Mouse (Mus musculus) adrenal gland (tissue): Measurements from ENCODE around the gene Sv2c.

Experiments
- intact Hi-C: fragments of 180-260 bp; cut with DNase I; formaldehyde crosslinking; loops from one replicate; pipeline ENCODE4 v1.15.1; 2025

Gene Sv2c

DNA sequence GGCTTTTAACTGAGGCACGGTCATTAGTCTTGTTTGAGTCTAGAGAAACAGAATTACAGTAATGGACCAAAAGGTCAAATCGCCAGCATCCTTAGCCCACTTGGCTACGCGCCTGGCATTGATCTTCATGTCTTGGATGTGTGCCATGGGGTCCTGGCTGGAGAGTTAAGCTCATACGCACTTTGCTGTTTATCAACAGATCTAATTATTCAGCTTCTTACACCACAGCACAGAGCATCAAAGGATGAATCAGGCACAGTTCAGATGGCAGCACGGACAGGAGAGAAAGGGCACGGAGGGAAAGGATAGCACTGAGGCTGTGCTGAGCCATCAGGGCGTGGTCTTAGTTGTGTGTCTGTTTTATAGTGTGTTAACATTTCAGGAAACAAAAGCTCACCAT lies 58.8 kb downstream of the Sv2c start:
- intact Hi-C loops, result no loop called here

DNA sequence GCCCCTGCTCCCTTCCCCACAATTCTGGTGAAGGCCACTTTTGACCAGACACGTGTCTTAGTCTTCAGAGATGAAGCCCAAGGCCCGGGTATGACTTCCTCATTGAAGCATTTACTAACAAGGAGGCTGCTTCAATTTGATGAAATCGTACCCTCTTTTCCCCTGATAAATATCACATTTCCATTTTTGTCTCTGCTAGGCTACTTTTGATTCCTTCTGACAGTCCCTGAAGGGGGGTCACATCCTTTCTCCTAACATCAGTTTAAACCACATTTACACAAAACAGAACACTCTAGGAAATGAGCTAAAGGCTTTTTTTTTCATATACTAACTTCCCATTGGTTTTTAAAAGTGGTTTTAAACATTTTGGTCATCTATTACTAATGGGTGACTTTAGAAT lies 79.6 kb downstream of the Sv2c start:
- intact Hi-C loops, result no loop called here

DNA sequence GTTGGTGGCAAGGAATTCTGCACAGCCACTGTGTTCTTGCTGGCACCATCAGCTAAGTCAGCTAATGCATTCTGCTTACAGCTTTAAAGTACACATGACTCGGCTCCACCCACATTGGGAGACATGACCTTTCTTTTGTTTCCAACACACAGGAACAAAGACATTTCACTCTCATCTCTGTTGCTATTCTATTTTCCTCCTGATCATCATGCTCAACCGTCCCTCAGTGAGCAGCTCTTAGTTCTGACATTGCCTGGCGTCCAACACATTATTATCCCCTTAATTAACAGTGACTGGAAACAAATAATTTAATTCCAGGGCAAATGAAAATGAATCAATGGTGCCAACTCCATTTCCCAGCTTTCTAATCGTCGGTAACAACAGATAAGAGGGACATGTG lies 87.0 kb downstream of the Sv2c start:
- intact Hi-C loops, result no loop called here

DNA sequence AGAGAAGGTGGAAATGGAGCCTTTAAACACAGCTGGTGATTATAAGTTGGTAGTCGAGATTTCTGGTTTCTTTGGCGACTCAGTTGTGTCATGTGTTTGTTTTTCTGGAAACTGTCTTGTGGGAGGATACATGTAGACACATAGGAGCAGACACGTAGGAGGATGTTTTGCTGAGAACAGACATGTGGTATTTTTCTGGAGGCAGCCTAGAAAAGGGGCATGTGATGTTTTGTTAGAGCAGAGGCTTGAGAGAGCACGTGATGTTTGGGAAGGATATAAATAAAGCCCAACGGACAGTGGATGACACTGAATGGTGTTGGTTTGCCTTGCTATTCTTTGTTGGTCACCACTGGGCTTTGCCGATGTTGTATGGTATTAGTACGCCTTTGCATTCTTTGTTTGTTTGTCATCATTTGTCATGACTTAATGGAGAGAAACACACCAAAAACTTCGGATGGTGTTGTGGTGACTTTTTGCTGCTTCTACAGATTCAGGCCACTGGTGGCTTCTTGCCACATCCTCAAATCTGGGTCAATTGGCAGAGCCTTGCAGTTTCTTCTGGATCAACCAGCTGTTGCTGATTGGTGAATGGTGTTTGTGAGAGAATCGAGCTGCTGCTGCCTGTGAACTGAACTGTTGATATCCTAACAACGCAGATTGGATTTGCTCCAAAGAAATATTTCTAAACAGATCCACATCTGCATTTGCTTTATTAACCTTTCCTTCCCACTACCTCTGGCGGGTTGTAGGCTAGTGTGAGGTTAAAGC lies 91.9 kb downstream of the Sv2c start:
- intact Hi-C loops, result no loop called here

DNA sequence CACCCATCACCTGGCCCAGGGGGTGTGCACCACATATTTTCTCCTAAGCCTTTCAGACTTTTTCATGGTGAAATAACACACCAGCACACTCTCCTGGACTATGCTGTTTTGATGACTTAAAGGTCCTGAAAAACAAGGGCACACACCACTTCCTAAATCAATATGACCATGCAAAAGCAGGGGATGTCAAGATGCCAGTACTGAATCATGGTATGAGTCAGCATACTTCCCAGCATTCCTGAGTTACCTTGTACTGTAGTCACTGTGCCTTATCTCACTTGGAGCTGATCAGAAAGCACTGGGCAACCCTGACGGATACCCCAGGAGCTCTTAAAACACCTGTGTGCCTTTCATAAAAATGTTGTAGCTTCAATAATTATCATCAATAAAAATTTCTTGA lies 92.8 kb downstream of the Sv2c start:
- intact Hi-C loops, result no loop called here

DNA sequence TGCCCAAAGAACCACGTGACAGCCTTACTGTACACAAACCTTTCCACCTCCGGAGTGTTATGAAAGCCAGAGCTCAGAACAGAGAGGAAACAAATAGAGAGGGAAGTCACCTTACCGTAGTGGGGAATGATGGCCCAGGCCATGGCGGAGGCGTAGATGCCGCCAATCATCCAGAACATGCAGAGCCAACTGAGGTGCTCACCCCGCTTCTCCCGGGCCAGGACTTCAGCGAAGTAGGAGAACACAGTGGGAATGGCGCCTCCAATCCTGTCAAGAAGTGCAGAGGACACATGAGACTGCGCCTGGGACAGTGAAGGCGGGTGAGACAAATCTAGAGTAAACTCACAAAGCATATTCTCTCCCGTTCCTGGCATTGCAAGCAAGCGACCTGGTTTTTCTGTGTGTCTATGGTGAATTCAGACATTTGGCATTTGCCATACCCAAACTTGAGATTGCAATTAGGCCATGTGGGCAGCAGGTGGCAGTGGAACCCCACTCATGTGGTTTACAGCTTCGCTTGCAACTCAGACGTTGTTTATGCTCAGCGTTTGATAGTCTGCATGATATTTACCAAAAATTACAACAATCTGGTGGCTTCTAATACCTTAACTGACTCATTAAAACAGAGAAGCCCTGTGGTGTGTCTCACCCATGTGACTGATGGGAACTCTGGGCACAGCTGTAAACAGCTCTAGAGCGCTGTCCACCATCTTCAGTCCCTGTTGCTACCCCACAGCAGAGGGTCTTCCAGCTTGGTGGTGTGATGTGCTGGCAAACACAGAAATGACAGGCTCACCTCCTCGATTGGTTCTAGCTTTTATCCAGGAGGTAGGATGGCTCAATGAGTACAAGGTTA lies 101.8 kb downstream of the Sv2c start:
- intact Hi-C loops, result no loop called here

DNA sequence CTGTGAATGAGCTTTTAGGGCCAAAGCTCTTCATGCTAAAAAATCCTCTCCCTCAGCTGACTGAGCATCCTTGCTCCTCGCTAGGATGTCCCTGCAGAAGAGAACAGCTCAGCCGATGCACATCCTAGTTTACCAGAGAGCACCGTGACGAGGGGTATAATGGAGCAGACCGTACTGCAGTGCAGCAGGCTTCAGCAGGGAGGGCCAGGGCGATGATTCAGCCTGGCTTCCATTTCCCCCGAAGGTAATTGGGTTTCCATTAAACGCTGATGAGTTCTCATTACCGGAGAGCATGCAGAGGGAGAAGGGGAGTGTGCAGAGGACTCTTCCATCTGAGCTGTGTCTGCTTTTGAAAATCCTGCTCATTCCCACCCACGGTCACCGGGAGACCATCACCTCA lies 108.5 kb downstream of the Sv2c start:
- intact Hi-C loops, result loop anchor here (10.0 kb wide), 1 partner anchor 361 kb away; the partner anchor contains the start of gene Poc5

DNA sequence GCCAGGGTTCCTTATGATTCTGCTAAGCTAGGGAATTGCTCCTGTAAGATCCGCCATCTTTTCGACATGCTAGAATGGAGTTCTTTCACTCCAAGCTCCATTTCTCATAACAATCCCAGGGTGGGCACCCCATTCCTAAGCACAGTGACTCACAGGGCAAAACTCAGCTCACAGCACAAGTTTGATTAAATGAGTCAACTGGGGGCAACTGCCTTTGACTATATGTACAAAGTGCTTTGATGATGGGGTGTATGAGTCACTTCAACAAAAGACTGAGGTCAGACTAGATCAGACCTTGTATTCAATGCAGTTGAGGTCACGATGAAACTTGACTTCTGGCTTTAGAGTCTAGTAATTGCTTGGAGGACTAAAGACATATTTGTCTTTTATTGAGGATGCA lies 116.9 kb downstream of the Sv2c start:
- intact Hi-C loops, result no loop called here

DNA sequence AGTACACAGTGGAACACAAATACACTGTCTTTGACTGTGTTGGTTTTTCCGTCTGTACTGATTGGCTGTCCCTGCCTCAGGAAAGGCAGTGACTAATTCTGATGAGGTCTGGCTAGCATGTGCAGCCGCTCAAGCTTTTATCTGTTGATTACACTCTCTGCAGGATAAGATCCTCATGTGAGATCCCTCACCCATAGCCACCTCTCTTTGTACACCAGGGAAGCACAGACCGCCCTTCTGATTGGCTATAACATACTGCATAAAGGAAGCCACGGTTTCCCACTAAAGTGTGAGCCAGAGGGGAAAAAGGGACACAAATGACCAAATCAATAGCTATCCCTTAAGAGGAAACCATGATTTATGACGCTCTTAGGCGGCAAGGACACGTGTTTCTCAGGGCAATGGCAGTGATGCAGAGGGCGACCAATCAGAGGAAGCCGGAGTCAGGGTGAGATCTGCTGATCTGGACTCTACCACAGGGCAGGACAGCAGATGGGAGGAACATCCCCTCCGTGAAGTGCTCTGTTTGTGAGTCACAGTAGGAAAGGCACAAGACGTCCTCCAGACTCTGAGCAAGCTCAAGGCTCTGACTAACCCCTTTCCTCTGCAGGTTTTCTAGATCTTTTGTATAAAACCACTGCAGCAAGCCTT lies 121.4 kb downstream of the Sv2c start:
- intact Hi-C loops, result no loop called here

DNA sequence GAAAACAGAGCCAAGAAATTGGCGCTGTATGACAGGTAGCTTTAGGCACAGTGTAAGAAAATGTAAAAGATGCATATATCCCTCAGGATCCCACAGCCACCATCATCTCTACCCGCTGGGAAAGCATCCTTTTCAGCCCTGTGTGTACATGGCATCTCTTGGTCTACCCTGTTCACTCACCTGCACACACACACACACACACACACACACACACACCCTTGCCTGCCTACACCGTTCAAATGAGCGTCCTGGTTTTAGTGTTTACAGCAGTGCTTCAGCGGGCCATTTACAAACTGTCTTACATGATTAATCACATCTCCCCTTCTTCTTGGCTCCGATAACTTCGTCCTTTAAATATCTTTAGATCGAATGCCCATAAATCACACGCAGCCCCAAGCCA lies 123.4 kb downstream of the Sv2c start:
- intact Hi-C loops, result loop anchor here (10.0 kb wide), 1 partner anchor 366 kb away; no protein-coding TSS in a partner anchor

DNA sequence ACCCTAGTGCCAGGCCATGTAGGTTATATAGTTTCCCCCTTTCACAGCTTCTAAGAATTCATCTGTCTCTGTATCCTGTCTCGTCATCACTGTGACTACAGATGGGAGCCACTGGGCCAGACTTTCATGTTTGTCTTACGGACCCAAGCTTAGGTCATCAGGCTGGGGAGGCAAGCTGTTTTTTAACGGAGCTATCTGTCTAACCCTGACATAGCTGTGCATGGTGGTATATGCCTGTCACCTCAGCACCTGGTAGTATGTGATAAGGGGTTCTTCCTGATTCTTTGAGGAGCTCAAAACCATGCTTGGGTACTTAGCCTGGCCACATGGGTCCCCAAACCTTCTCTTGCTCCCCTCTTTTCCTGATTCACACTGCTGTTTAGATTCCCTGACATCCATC lies 124.2 kb downstream of the Sv2c start:
- intact Hi-C loops, result loop anchor here (10.0 kb wide), 1 partner anchor 367 kb away; no protein-coding TSS in a partner anchor

DNA sequence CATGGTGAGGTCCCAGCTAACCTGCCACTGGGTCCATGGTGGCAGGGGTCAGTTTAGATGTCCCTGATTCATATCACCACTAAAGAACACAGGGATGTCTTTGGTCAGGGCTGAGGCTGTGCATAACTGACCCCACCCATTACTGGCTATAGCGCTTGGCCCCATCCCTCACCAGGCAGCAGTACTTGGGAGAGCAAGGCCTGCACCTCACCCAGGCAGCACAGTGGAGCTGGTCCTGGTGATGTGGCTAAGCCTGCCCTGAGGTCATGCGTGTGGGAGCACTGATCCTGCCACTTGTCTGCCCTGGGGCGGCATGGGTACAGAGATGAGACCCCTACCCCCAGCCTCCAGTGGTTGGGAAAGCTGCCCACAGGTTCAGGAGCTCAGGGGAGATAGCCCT lies 128.8 kb downstream of the Sv2c start:
- intact Hi-C loops, result loop anchor here (10.0 kb wide), 1 partner anchor 371 kb away; no protein-coding TSS in a partner anchor

DNA sequence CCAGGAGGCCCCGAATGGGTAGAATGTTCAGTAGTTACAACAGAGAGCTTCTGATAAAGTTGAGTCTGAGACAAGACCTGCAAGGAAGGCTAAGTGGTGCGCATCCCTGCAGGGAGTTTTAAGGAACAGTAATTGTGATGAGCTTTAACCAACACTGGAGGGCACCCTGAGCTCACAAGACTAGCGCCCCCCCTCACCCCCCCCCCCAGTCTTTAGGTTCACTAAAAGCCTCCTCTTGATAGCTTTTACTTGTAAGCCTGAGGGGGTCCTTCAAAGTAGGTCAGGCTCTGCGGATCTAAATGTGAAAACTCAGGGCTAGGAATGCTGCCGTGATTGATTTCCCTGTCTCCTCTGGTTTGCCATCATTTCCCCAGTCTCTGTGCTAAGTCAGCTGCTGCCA lies 129.9 kb downstream of the Sv2c start:
- intact Hi-C loops, result loop anchor here (10.0 kb wide), 1 partner anchor 372 kb away; no protein-coding TSS in a partner anchor

DNA sequence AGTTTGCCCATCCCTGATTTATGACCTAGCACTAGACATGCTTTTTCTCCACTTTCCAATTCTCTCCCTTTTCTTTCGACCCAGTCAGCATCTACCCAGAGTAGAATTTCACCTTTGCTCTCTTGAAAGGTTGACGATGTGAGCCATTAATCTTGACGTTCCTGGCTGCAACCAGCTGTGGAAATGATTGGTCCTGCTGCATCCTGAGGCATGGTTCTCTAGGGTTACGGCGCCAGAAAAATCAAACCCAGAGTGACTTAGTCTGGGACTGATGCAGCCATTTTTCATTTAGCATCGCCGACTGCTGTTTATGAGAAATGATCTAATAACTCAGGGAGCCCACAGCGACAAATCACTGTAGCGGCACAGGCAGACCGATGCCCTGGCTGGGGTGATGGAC lies 133.0 kb downstream of the Sv2c start:
- intact Hi-C loops, result no loop called here

DNA sequence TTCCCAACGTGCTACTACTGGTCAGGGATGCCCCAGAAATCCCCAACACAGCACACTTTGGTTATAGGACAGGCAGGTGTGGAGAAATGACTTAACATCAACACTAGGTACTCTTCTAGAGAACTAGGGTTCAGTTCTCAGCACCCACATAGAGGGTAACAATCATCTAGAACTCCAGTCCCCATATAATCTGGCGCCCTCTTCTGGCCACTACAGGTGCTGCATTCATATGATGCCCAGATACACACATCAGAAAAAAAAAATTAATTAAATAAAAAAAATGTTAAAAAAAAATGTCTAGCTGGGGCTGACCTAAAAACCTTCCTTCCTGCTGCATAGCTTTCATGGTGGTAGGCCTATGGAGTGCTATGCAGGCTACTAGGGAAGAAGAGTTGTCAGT lies 135.1 kb downstream of the Sv2c start:
- intact Hi-C loops, result no loop called here

DNA sequence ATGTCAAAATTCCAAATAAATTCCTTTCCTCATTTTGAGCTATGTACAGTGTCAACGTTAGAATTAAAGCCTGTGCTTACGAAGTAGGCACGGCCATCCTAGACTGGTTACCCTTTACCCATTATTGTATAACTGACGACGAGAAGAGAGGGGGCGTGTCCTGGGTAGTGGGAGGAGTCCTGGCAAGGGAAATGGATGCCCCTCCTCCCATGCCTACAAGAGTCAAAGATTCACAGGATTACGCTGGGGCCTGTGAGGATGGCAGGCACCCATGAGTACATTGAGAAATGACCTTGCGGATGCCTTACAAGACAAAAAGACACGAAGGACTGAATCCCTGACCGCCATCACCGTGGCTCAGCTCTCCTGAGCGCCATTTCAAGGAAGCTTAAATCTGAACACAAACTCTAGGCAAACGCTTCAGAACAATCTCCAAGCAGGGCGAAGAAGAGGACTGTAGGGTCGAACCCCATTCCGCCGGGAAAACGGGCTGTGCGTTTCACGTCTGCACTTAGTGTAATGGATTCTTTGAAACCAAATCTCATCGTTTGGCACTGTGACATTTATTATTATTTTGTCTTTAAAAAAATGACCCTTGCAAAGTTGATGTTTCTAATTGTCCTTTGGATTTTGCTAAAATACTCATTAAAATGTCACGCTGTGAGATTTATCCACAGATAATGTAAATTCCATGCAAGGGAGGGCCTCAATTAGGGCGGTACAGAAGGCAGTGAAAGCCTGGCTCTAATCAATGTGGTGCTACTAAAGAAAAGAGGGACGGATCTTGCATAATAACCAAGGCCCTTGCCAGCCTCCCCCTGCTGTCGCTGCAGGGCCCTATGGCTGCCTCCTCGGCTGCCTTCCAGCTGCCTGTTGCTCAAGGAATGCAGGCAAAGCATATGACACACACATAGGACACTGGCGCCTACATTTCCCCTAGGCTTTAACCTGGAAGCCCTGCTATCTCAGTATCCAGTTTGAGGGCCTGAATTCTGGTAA lies 137.4 kb downstream of the Sv2c start:
- intact Hi-C loops, result no loop called here

DNA sequence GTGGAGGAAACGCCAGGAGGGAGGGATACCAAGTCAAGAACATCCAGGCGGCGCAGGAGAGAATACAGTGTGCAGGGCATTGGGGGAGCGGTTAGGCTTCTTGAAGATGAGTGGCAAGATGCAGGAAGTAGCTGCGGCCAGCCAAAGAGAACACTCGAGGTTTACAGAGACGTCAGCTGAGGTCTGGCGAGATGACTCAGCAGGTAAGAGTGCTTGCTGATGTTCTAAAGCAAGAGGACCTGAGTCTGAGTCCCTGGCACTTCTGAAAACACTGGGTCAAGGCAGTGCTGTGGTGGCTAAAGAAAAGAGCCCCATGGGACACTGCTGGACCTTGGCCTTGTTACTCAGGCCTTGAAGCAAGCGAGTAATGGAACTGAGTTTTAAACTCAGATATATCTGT lies 144.2 kb downstream of the Sv2c start:
- intact Hi-C loops, result no loop called here

DNA sequence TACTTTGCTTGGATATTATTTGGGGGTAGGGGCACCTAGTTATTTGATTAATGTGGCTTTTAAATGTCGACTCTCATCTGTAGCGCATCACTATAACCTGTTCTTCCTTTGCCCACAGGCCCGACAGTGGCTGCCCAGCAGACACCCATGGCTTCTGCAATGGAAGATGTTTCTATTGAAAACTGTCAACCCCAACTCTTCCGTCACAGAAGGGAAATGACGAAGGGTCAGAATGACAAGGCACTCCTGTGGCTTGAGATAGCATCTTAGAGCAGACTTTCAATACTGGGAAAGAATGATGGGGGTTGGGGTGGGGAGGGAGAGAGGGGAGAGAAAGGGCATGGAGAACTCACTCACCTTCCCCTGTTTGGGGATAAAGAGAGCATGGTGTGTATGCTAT lies 145.2 kb downstream of the Sv2c start:
- intact Hi-C loops, result no loop called here

DNA sequence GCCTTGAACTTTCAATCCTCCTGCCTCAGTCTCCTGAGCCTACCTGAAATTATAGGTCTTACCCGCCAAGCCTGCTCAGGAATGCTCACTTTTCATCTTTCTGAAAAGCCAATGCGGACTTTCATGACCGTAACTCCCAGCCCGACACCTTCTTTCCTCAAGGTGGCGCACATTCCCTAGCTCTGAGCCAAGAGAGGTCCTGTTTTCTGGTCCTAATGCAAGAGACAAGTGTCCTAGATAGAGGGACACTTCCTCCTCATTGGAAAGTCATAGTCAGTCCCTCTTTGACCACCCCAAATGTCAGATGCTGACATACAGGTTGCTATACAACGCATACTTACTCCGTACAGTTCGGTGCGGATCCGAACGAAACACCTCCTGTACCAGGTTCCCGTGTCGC lies 146.0 kb downstream of the Sv2c start:
- intact Hi-C loops, result no loop called here

DNA sequence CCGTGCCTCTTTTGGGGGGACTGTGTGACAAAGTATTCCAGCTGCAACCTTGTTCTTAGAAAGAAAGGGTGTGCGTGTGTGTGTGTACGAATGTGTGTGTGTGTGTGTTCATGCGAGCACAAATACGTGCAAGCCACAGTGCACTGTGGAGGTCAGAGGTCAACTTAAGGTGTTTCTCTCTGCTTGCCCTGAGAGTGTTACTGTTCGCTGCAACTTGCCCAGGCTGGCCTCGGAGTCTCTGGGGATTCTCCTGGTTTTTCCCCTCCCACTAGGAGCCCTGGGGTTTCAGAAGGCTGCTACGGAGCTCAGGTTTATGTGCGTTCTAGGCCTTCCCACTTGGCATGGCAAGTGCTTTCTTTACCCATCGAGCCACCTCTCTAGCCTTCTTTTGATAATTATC lies 157.2 kb downstream of the Sv2c start:
- intact Hi-C loops, result no loop called here

DNA sequence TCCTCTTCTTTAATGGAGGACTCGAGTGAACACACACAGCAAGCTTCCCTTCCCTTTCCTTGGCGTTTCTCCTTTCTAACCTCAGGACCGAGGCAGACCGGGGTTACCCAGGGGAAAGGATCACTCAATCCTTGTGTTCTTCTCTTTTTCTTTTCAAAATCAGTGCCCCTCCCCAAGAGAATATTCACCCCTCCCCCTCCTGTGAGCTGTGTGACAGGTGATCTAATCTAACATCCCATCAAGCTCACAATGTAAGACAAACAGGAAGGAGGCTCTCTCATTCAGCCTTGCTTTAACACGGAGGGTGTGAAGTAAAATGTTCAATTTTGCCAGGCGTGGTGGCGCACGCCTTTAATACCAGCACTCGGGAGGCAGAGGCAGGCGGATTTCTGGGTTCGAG lies 158.3 kb downstream of the Sv2c start:
- intact Hi-C loops, result no loop called here
